Mouse (Mus musculus): ENCODE data around the gene Plekha5.

- no peak for TF ChIP-seq CTCF (IDR thresholded peaks at IDR 0.05; ENCODE audit: borderline replicate concordance, insufficient read depth, low read length)
- no peak for TF ChIP-seq POLR2A (IDR thresholded peaks at IDR 0.05; ENCODE audit: low read depth, low read length)
These were observed 104.6 kb downstream of the Plekha5 start for GRCm38 (mm10) chr6:140528414-140528813.
